Mouse (Mus musculus) myocyte (in vitro differentiated cells): ENCODE measurements around the gene Mrpl53. TPM values are rescaled to one million over a fixed set of nuclear protein-coding genes. Genes with fewer than 3 reads are reported as not detected.

ENCODE experiments used
- H3K27me3 ChIP-seq: one replicate; pipeline ENCODE4 v1.6.1; 2011; ENCODE audit not compliant: control insufficient read depth, insufficient read depth, insufficient read length
- H3K36me3 ChIP-seq: one replicate; pipeline ENCODE4 v1.6.1; 2011; ENCODE audit not compliant: control insufficient read depth, insufficient read depth
- H3K4me2 ChIP-seq: one replicate; pipeline ENCODE4 v1.6.1; 2011; ENCODE audit warnings: low read depth, control low read depth
- H3K4me3 ChIP-seq: one replicate; pipeline ENCODE4 v1.5.1; 2011; ENCODE audit warnings: mild to moderate bottlenecking, control low read depth, moderate library complexity
- H3K79me2 ChIP-seq: one replicate; pipeline ENCODE4 v1.6.1; 2011; ENCODE audit not compliant: control insufficient read depth, insufficient read depth
- H3ac ChIP-seq: one replicate; pipeline ENCODE4 v1.6.1; 2011; ENCODE audit not compliant: control insufficient read depth, insufficient read length
- CEBPB ChIP-seq: IDR thresholded peaks from 2 replicates; pipeline ENCODE4 v1.6.1; 2011; ENCODE audit warnings: mild to moderate bottlenecking, moderate library complexity; ENCODE audit not compliant: poor library complexity, insufficient read depth, severe bottlenecking
- E2F4 ChIP-seq: IDR thresholded peaks from one replicate; pipeline ENCODE4 v1.6.1; 2011; ENCODE audit warnings: mild to moderate bottlenecking, control low read depth, moderate library complexity; ENCODE audit not compliant: insufficient read depth
- MAX ChIP-seq: IDR thresholded peaks from one replicate; pipeline ENCODE4 v1.6.1; 2011; ENCODE audit warnings: low read depth, mild to moderate bottlenecking, control low read depth
- MYOD1 ChIP-seq, 3 experiments: IDR thresholded peaks; one replicate each; pipeline ENCODE4 v1.6.1; 2011; ENCODE audit warnings: control low read depth in 2 of 3, low read depth in 2 of 3, mild to moderate bottlenecking in 2 of 3, moderate library complexity in 1 of 3; ENCODE audit not compliant: insufficient read length in 2 of 3, control insufficient read depth in 1 of 3
- MYOG ChIP-seq, 3 experiments: IDR thresholded peaks; one replicate each; pipeline ENCODE4 v1.6.1; 2011; ENCODE audit warnings: control low read depth in 2 of 3, low read depth in 2 of 3, mild to moderate bottlenecking in 2 of 3; ENCODE audit not compliant: insufficient read length in 2 of 3, control insufficient read depth in 1 of 3, insufficient read depth in 1 of 3
- POLR2A ChIP-seq: IDR thresholded peaks from one replicate; pipeline ENCODE4 v1.6.1; 2011; ENCODE audit warnings: low read depth, mild to moderate bottlenecking, control low read depth, moderate library complexity; ENCODE audit not compliant: insufficient read length
- POLR2AphosphoS2 ChIP-seq: IDR thresholded peaks from one replicate; pipeline ENCODE4 v1.6.1; 2011; ENCODE audit warnings: low read depth, control low read depth; ENCODE audit not compliant: insufficient read length
- REST ChIP-seq: IDR thresholded peaks from one replicate; pipeline ENCODE4 v1.6.1; 2011; ENCODE audit warnings: mild to moderate bottlenecking, control low read depth, moderate library complexity; ENCODE audit not compliant: insufficient read depth, insufficient read length
- SRF ChIP-seq: IDR thresholded peaks from one replicate; pipeline ENCODE4 v1.6.1; 2011; ENCODE audit warnings: low read depth; ENCODE audit not compliant: control insufficient read depth, insufficient read length
- TCF12 ChIP-seq: IDR thresholded peaks from one replicate; pipeline ENCODE4 v1.6.1; 2011; ENCODE audit warnings: mild to moderate bottlenecking, control low read depth; ENCODE audit not compliant: poor library complexity, insufficient read depth, severe bottlenecking
- TCF3 ChIP-seq: IDR thresholded peaks from one replicate; pipeline ENCODE4 v1.6.1; 2011; ENCODE audit warnings: low read depth, control low read depth; ENCODE audit not compliant: insufficient read length
- USF1 ChIP-seq: IDR thresholded peaks from one replicate; pipeline ENCODE4 v1.6.1; 2011; ENCODE audit warnings: low read depth, mild to moderate bottlenecking, control low read depth, moderate library complexity
- polyA plus RNA-seq: library from polyadenylated mRNA; unstranded; fragments of >200 nt; fragmentation: generic; extraction: Trizol; gene quantifications from one replicate; pipeline ENCODE4 v1.2.1, GENCODE M21; 2012; ENCODE audit warnings: missing spikeins

The Mrpl53 gene
- polyA plus RNA-seq, 1 experiment, result 177 TPM

DNA sequence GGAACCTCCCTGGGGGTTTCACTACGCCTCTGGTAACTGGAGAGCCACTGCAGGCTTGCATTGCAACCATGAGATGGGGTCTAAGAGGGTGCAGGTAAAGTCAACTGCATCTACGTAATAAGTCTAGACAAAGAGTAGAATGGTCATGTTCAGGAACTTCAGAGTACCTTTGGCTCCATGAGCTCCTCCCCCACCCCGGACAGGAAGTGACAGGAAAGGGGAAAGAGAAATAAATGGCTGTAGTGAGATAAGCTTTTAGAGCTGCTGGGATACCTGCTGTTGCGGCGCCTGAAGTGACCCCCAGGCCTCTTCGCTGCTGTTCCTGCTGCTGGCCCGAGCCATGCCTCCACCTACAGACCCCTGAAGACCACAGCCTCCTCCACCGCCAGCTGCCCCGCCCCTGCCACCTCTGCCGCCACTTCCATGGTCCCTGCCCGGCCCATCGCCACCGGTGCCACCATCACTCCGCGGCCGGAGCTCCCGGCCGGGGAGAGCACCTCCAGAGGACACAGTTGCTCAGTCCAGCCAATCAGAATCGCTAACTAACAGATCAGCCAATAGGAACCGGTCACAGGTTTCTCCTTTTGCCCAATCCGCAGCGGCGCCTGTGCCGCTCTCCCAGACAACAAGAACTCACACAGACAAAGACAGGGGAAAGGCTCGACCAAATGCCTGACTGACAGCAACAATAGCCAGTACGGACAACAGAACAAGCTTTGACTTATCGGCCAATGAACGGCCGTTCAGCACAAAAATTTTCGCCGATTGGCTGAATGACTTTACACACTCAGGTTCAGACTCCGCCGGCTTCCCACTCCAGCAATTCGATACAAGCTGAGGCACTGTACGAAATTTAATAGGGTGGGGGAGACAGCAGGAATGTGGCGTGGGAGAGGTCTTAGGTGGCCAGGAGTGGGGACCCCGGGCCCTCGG, 12.4 kb downstream of the Mrpl53 start, which contains the start of gene Wbp1:
TSS of gene Wbp1 (minus strand) at position 630 of the 933 bp plus-strand sequence.
- no peaks in the 10 kb centered on the region for H3K36me3 ChIP-seq
- peak within 1 kb of the TSS; percentile 59 for H3K4me3 ChIP-seq
- peak within 1 kb of the TSS; percentile 29 for H3ac ChIP-seq
- TF ChIP-seq USF1, result no peak
- peak; percentile 97 for TF ChIP-seq POLR2AphosphoS2
- TF ChIP-seq MYOD1 (IDR thresholded peaks at IDR 0.05; ENCODE audit: control insufficient read depth in 1 of 3, insufficient read length in 2 of 3, low read depth in 2 of 3), result peak in 1 of 3 experiments; percentile 12
- no peak for TF ChIP-seq E2F4
- TF ChIP-seq MAX, result no peak
- peak in 1 of 3 experiments; percentile 41 for TF ChIP-seq MYOG (IDR thresholded peaks at IDR 0.05; ENCODE audit: control insufficient read depth in 1 of 3, insufficient read depth in 1 of 3, insufficient read length in 2 of 3, low read depth in 2 of 3)
- no peak for TF ChIP-seq REST
- TF ChIP-seq TCF3, result no peak
- peak; percentile 92 for TF ChIP-seq POLR2A
- no peak for TF ChIP-seq TCF12
- no peak for TF ChIP-seq CEBPB
- no peak for TF ChIP-seq SRF
- peaks cover 25% of the 10 kb centered on the region for H3K79me2 ChIP-seq
- peak within 1 kb of the TSS; percentile 100 for H3K4me2 ChIP-seq
- H3K27me3 ChIP-seq, result no peaks in the 10 kb centered on the region

DNA sequence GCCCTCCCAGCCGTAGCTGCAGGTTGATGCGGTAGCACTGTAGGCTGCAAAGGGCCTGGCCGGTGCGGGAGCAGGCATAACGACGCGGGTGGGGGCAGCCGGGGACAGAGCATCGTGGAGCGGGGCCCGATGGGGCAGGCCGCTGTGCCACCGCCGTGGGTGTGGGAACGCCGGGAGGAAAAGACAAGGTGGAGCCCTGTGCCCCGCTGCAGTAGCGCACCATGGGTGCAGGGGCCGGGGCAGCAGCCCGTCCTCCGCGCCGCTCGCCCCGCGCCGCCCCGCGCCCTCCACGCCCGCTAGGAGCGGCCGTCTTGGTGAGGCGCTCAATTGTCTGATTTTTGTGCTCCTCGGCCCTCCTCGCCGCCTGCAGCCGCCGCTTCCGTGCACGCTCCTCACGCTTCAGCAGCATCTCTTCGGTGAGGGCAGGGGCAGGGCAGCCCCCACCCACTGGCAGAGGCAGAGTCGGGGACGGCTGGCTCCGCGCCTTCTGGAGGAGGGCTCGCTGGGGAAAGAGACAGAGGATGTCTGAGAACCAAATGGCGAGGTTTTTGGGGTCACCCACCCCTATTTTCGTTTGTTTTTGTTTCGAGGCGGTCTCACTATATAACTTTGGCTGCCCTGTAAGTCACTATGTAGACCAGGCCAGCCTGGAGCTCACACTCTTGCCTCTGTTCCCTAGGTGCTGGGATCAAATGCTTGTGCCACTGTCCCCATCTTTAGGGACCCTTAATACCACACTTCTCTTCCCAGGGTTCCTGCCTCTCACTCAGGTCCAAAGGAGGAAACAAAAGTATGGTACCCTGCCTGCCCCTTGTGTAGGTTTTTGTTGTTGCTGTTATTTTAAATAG, 13.2 kb downstream of the Mrpl53 start:
- peaks cover 16% of the 10 kb centered on the region for H3K79me2 ChIP-seq
- no peaks in the 10 kb centered on the region for H3K27me3 ChIP-seq
- TF ChIP-seq TCF3 (no peak), POLR2A (no peak), USF1 (no peak), CEBPB (no peak), MAX (no peak), MYOD1 (IDR thresholded peaks at IDR 0.05; ENCODE audit: control insufficient read depth in 1 of 3, insufficient read length in 2 of 3, low read depth in 2 of 3) (no peak), REST (no peak), SRF (no peak), TCF12 (no peak), POLR2AphosphoS2 (no peak), E2F4 (no peak), MYOG (IDR thresholded peaks at IDR 0.05; ENCODE audit: control insufficient read depth in 1 of 3, insufficient read depth in 1 of 3, insufficient read length in 2 of 3, low read depth in 2 of 3) (no peak)
- peak overlapping the region; percentile 29 for H3ac ChIP-seq
- peak overlapping the region; percentile 59 for H3K4me3 ChIP-seq
- no peaks in the 10 kb centered on the region for H3K36me3 ChIP-seq
- H3K4me2 ChIP-seq, result peak overlapping the region; percentile 85

DNA sequence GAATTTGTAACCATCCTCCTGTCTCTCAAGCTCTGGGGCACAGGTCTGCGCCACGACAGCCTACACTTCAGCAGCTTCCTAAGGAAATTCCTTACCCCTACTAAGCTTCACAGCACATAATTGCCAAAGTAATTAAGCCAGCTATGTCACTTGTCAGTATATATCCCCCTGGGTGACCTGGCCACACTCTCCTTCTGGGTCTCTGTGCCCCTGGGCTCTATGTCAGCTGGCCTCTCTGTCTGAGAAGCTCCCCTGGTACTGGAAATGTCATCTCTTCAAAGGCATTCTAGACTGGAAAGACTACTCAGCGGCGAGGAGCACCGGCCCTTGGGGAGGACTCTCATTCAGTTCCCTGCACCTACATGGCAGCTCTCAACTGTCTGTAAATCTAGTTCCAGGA, 14.1 kb downstream of the Mrpl53 start:
- peak overlapping the region; percentile 85 for H3K4me2 ChIP-seq
- no peak for TF ChIP-seq MYOG (IDR thresholded peaks at IDR 0.05; ENCODE audit: control insufficient read depth in 1 of 3, insufficient read depth in 1 of 3, insufficient read length in 2 of 3, low read depth in 2 of 3)
- TF ChIP-seq USF1, result no peak
- TF ChIP-seq TCF3, result no peak
- TF ChIP-seq E2F4, result no peak
- TF ChIP-seq TCF12, result no peak
- no peak for TF ChIP-seq SRF
- no peak for TF ChIP-seq MAX
- TF ChIP-seq REST, result no peak
- TF ChIP-seq POLR2AphosphoS2, result no peak
- TF ChIP-seq POLR2A, result no peak
- no peak for TF ChIP-seq CEBPB
- no peak for TF ChIP-seq MYOD1 (IDR thresholded peaks at IDR 0.05; ENCODE audit: control insufficient read depth in 1 of 3, insufficient read length in 2 of 3, low read depth in 2 of 3)
- no peaks in the 10 kb centered on the region for H3K36me3 ChIP-seq
- no peaks in the 10 kb centered on the region for H3K27me3 ChIP-seq
- H3K79me2 ChIP-seq, result peaks cover 15% of the 10 kb centered on the region
- H3ac ChIP-seq, result no peak overlapping the region
- peak overlapping the region; percentile 59 for H3K4me3 ChIP-seq

DNA sequence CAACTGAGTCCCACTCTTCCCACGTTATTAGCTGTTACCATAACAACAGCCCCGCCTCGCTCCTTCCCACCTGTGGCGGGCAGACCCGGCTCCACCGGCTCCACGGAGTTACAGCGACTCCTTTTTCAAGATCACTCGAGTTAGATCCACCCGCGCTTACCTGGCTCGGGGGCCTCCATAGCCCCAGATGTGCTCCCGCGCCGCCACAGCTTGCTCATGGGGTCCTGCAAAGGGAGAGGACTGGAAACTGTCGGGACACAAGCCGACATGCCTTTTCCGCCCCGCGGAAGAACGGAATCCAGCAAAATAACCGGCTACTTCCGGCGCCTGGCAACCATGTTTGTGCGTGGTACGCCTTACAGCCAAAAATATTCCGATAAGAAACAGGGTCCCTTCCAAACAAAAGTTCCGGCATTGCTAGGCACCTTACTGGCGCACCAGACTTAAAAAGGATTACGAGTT, 16.0 kb downstream of the Mrpl53 start:
- Histone ChIP-seq H3ac (peak overlapping the region; percentile 23), H3K4me3 (peak overlapping the region; percentile 61), H3K27me3 (no peaks in the 10 kb centered on the region), H3K36me3 (no peaks in the 10 kb centered on the region), H3K4me2 (peak overlapping the region; percentile 96), H3K79me2 (peaks cover 15% of the 10 kb centered on the region)
- TF ChIP-seq MAX, result no peak
- TF ChIP-seq SRF, result peak; percentile 59
- peak; percentile 76 for TF ChIP-seq POLR2AphosphoS2
- TF ChIP-seq POLR2A, result peak; percentile 63
- no peak for TF ChIP-seq MYOG (IDR thresholded peaks at IDR 0.05; ENCODE audit: control insufficient read depth in 1 of 3, insufficient read depth in 1 of 3, insufficient read length in 2 of 3, low read depth in 2 of 3)
- no peak for TF ChIP-seq CEBPB
